Mouse (Mus musculus): ENCODE measurements around the gene Usp19.

DNA sequence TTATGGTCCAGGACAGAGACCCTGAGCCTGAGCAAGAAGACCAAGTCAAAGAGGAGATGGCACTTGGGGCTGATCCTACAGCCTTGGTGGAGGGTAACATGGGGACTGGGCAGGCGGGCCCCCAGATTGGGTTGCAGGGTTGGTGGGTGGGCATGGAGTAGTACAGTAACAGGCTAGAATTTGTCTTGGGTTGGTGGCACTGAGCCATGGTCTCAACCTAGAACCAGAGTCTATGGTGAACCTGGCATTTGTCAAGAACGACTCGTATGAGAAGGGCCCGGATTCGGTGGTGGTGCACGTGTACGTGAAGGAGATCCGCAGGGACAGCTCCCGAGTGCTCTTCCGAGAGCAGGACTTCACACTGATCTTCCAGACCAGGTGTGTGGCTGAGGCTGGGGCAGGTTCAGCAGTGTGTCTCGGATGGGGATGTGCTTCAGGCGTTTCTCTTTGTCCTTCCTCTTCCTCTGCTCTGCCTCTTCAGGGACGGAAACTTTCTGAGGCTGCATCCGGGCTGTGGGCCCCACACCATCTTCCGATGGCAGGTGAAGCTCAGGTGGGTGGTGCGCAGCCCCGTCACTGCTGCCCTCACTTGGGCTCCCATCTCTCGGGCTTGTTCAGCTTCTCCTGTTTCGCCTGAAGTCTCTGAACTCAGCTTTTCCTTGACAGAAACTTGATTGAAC, 3.9 kb downstream of the Usp19 start:
- no peak for TF ChIP-seq CTCF (IDR thresholded peaks at IDR 0.05; ENCODE audit: low read depth, low read length)
- no peak for TF ChIP-seq GATA1 (IDR thresholded peaks at IDR 0.05; ENCODE audit: borderline replicate concordance, low read length)
- no peak for TF ChIP-seq TAL1 (conservative IDR thresholded peaks at IDR 0.05; ENCODE audit: low read depth, low read length)
- TF ChIP-seq POLR2AphosphoS5 (IDR thresholded peaks at IDR 0.05; ENCODE audit: insufficient replicate concordance, low read depth, low read length): no peak
- no peak for TF ChIP-seq GATA2 (IDR thresholded peaks at IDR 0.05; ENCODE audit: borderline replicate concordance, low read depth, low read length)

Measured in G1E (cell line).